In the genomic region with DNA sequence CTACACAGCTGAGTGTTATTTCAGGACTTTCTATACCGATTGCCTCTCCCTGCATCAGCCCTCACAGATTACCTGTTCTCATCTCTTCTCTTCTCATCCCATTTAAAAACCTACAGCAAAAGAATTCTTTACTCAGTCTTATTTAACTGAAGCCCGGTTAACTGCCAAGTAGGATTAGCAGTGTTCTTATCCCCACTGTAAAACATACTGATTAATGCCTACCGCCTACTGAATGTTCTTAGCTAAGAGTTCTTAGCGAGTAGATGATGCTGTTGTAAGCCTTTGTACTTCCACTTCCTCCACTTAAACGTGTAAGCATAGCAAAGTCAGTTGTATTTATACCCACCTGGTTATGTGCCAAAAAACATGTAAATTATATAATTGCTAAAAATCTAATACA, we compare ENCODE assay signal across 16 mouse cellular contexts.
"Had no signal": no experiment of that assay in that cellular context is flagged by ENCODE, and none has a peak within 500 bp of the region (broad histone marks: within the 10 kb centered on the region; RNA-seq: fewer than 3 reads in every experiment).

No protein-coding gene starts in this region.

- ATAC-seq: hindbrain, postnatal 0 days; intestine, embryonic 16.5 days; liver, embryonic 12.5 days had no signal

- DNase-seq: gastrocnemius, adult 2 months; gastrocnemius, postnatal 10 days; gastrocnemius, postnatal 25 days; heart, adult 2 months; heart, postnatal 14 days; heart, postnatal 36 days; kidney, adult 11 months; kidney, adult 2 months; kidney, adult 9 months; kidney, postnatal 14 days; kidney, postnatal 36 days; layer of hippocampus, postnatal 36 days; left cerebral cortex, postnatal 4 days had no signal
